Mouse (Mus musculus) hindbrain, embryonic 11.5 days (tissue): ENCODE results near the gene Serpina3k. TPM values are rescaled to one million over a fixed set of nuclear protein-coding genes. Genes with fewer than 3 reads are reported as not detected.
A peak's percentile ranks its signal among the peaks of the same experiment; 100 is the strongest.
"Not testable (repeated sequence)": the region's sequence is repeated elsewhere in the genome, so short reads cannot be mapped to it uniquely, and the experiment has no call there.

Experiments
- ATAC-seq: fragments of 200-750 bp; cut with Nextera tagmentation; 2 replicates; pipeline ENCODE4 v1.8.0; 2017; ENCODE audit warnings: mild to moderate bottlenecking, moderate TSS enrichment, moderate library complexity; ENCODE audit not compliant: low FRiP score
- DNase-seq: peaks from one replicate; pipeline ENCODE4 v3.0.0-alpha.2; 2015; ENCODE audit warnings: low spot score
- H3K27ac ChIP-seq: fragments of 300-500 bp; sonication (generic); 2 replicates; pipeline ENCODE4 v1.5.1; 2014; ENCODE audit warnings: mild to moderate bottlenecking, low read depth, low read length
- H3K27me3 ChIP-seq: fragments of 300-500 bp; sonication (generic); 2 replicates; pipeline ENCODE4 v1.6.1; 2014; ENCODE audit warnings: mild to moderate bottlenecking, low read length, moderate library complexity, mixed read lengths; ENCODE audit not compliant: control insufficient read depth, insufficient read depth
- H3K36me3 ChIP-seq: fragments of 300-500 bp; sonication (generic); 2 replicates; pipeline ENCODE4 v1.6.1; 2014; ENCODE audit warnings: mild to moderate bottlenecking, low read length, moderate library complexity, mixed read lengths; ENCODE audit not compliant: control insufficient read depth, insufficient read depth
- H3K4me1 ChIP-seq: fragments of 300-500 bp; sonication (generic); replicated peaks from 2 replicates; pipeline ENCODE4 v1.6.1; 2014; ENCODE audit warnings: low read length, mixed read lengths; ENCODE audit not compliant: control insufficient read depth, insufficient read depth
- H3K4me2 ChIP-seq: fragments of 300-500 bp; sonication (generic); replicated peaks from 2 replicates; pipeline ENCODE4 v1.6.1; 2014; ENCODE audit warnings: mild to moderate bottlenecking, low read depth, low read length
- H3K4me3 ChIP-seq: fragments of 300-500 bp; sonication (generic); 2 replicates; pipeline ENCODE4 v1.5.1; 2014; ENCODE audit warnings: low read depth, low read length
- H3K9ac ChIP-seq: fragments of 300-500 bp; sonication (generic); 2 replicates; pipeline ENCODE4 v1.6.1; 2014; ENCODE audit warnings: low read depth, low read length
- H3K9me3 ChIP-seq: fragments of 300-500 bp; sonication (generic); 2 replicates; pipeline ENCODE4 v1.6.1; 2016; ENCODE audit warnings: low read length; ENCODE audit not compliant: control insufficient read depth
- WGBS: fragments of 180-500 bp; shearing (Covaris S2); extraction: QIAGEN DNeasy Blood & Tissue Kit; methylation state at CpG from one replicate; pipeline ENCODE4 v1.1.7; 2014; 5-methylcytosine and 5-hydroxymethylcytosine counted together
- polyA plus RNA-seq: library from polyadenylated mRNA; unstranded; fragments of >200 nt; fragmentation: Nextera tagmentation; extraction: Ambion mirVana; gene quantifications from 2 replicates; pipeline ENCODE4 v1.2.1, GENCODE M21; 2014

The Serpina3k gene
- polyA plus RNA-seq, 1 experiment from 2014 or later = not detected

DNA sequence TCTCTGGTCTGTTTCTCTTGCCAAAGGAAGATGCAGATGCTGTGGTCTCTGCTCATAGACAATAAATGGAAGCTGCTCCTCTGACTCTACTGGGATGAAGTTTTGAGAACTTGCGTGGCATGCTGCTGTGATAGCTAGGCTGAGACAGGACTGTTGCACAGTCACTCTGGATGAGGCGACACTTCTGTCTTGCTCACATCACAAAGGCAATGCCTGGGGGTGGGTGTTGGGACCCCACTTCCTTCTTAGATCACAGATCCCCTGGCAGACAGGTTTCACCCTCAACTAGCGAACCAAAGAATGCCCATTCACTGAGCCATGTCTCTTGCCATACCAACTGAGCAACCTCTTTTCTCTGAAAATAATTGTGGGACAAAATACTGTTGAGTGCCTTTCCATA, 419 bp downstream of the Serpina3k start:
- DNase-seq (no peak), ATAC-seq (no peak)
- H3K9ac ChIP-seq = no peak overlapping the region
- no peaks in the 10 kb centered on the region for H3K36me3 ChIP-seq
- no peaks in the 10 kb centered on the region for H3K27me3 ChIP-seq
- H3K4me1 ChIP-seq = no peaks in the 10 kb centered on the region
- H3K4me3 ChIP-seq = no peak overlapping the region
- H3K9me3 ChIP-seq = no peaks in the 10 kb centered on the region
- no peak overlapping the region for H3K27ac ChIP-seq
- no peak overlapping the region for H3K4me2 ChIP-seq
- 92% methylated on average over 3 of the region's 3 CpGs for WGBS

DNA sequence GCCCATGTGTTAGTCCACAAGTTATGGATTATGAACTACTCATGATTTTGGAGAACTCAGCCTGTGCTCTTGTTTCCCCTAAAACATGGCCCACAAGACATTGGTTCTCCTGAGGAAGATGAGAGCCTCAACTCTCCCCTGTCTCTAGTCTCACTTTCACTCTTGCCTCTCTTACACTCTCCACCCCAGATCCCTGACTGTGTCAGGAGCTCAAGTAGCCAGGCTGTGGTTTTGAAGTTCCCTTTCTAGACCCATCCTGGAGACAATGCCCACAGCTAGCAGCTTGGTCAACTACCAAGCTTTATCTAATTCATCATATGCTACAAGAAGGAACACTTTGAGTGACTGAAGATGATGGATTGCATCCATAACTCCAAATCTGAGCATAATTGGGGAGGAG, 4.2 kb downstream of the Serpina3k start:
- not testable (repeated sequence) for DNase-seq, H3K4me3 ChIP-seq, H3K27me3 ChIP-seq, H3K4me2 ChIP-seq, H3K9me3 ChIP-seq, H3K36me3 ChIP-seq, ATAC-seq, H3K4me1 ChIP-seq, H3K9ac ChIP-seq, H3K27ac ChIP-seq

DNA sequence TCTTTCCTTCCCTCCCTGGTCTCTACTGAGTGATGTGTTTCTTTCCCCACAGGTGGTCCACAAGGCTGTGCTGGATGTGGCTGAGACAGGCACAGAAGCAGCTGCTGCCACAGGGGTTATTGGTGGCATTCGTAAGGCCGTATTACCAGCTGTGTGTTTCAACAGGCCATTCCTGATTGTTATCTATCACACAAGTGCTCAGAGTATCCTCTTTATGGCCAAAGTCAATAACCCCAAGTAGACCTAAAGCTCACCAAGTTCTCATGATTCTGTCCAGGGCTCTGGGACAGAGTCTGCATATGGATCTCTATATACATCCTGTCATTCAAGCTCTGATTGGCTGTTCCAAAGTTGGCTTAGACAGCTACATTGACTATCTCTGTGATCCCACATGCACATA, 6.9 kb downstream of the Serpina3k start:
- WGBS = 65% methylated on average over 2 of the region's 2 CpGs

DNA sequence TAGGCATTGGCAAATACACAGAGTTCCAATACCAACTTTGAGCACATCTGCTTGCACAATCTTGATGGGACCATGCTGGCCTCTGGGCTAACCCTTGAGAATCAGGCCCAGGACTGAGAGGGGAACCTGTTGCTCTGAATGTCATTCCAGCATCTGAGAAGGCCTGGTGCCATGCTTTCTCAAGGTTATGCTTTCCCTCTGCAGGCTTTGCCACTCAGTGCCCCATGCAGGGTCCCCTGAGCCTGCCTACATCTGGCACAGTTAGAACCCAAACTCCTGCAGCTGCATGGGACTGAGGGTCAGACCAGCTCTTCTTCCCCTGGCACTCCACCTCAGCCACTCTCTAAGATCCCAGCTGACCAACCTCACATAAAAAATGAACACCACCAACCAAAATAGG, 7.4 kb downstream of the Serpina3k start:
- no peak for ATAC-seq

More for the DNA sequence above, 6.9 kb downstream of the Serpina3k start:
- H3K4me3 ChIP-seq = no peak overlapping the region
- no peak overlapping the region for H3K27ac ChIP-seq
- H3K36me3 ChIP-seq = no peaks in the 10 kb centered on the region
- H3K9ac ChIP-seq = no peak overlapping the region
- no peaks in the 10 kb centered on the region for H3K9me3 ChIP-seq
- no peak for DNase-seq
- H3K27me3 ChIP-seq = no peaks in the 10 kb centered on the region
- H3K4me1 ChIP-seq = no peaks in the 10 kb centered on the region
- ATAC-seq = no peak
- no peak overlapping the region for H3K4me2 ChIP-seq

DNA sequence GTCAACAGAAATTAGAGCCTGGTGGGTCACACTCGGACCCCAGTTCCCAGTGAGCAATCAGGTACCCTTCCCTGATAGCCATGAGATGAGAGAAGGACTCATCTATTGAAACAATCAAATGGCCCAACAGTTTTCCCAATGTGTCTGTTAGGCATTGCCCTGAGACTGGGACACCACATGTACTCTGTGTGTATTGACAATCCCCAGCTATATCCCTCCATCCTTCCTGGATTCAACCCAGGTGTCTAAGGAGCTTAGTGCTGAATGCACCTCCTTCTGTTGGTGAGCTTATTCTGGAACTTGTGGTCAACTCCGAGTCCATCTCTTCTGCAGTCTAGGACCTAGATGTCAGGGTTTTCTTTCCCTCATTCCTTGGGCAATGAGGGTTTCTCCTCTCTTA, 8.8 kb downstream of the Serpina3k start:
- Histone ChIP-seq H3K9ac (no peak overlapping the region), H3K4me3 (no peak overlapping the region), H3K36me3 (no peaks in the 10 kb centered on the region), H3K4me1 (no peaks in the 10 kb centered on the region), H3K4me2 (no peak overlapping the region), H3K27ac (no peak overlapping the region), H3K9me3 (no peaks in the 10 kb centered on the region), H3K27me3 (no peaks in the 10 kb centered on the region)
- DNase-seq (no peak), ATAC-seq (no peak)
- WGBS = 83% methylated on average over 2 of the region's 2 CpGs

More for the DNA sequence above, 7.4 kb downstream of the Serpina3k start:
- H3K4me2 ChIP-seq = no peak overlapping the region
- no peak for DNase-seq
- H3K9me3 ChIP-seq = no peaks in the 10 kb centered on the region
- no peaks in the 10 kb centered on the region for H3K27me3 ChIP-seq
- H3K36me3 ChIP-seq = no peaks in the 10 kb centered on the region
- H3K27ac ChIP-seq = no peak overlapping the region
- H3K4me1 ChIP-seq = no peaks in the 10 kb centered on the region
- H3K4me3 ChIP-seq = no peak overlapping the region
- no peak overlapping the region for H3K9ac ChIP-seq

DNA sequence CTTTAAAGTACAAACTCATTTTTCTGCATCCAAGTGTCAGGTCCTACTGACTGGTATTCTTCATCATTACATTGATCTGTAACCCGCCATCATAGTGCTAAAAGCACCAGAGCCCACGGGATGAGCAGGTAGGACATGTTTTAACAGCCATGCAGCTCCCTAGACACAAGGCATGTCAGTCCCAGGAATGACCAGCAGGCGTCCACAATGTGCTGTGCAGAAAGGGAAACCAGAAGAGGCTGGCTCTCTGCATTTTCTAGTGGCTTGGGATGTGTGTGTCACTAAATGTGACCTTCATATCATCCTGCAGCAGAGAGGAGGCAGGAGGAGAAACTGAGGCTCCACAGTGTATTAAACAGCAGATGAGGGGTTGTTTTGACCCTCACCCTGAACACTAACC, 13.5 kb downstream of the Serpina3k start:
- not testable (repeated sequence) for H3K27me3 ChIP-seq, H3K36me3 ChIP-seq, H3K27ac ChIP-seq, H3K4me2 ChIP-seq, H3K4me1 ChIP-seq, ATAC-seq, H3K9ac ChIP-seq, H3K4me3 ChIP-seq, H3K9me3 ChIP-seq
- DNase-seq = peak; percentile 39
- WGBS = 44% methylated on average over 3 of the region's 3 CpGs

DNA sequence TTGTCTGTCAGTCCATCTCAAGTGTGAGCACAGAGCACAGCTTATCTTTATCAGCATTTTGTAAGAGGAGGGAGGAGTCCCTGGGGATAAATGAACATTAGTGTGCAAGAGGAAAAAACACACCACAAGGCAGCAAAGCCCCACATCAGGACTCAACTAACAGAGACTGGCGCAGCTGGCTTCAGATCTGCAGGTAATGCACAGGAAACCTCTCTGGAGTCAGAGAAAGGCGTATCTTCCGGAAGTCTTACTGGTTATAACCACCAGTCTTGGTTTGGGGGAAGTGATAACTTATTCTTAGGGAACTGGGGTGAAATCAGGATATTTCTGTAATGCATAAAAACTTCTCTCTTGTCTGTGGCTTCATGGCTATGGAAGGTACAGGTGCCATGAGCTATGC, 17.7 kb downstream of the Serpina3k start:
- H3K27ac ChIP-seq = no peak overlapping the region
- no peak overlapping the region for H3K4me3 ChIP-seq
- H3K36me3 ChIP-seq = no peaks in the 10 kb centered on the region
- no peaks in the 10 kb centered on the region for H3K9me3 ChIP-seq
- no peak overlapping the region for H3K9ac ChIP-seq
- DNase-seq (no peak), ATAC-seq (no peak)
- no peak overlapping the region for H3K4me2 ChIP-seq
- no peaks in the 10 kb centered on the region for H3K27me3 ChIP-seq
- WGBS = 81% methylated on average over 3 of the region's 3 CpGs
- no peaks in the 10 kb centered on the region for H3K4me1 ChIP-seq

DNA sequence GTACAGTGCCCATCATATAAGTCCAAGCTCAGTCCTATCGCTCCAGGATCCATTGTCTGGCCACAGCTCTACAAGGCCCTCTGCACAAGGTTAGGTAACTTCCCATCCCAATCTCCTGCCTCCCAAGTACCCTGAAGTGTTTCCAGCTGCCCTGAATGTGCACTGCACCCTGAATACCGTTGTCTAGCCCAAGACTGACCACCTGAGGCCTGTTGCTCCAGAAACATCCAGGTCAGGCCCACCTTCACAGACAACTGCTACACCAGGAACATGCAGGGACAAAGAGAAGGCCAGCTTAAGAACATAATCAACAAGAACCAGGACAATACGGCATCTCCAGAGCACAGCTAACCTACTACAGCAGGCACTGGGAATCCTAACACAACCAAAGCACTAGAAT, 31.7 kb downstream of the Serpina3k start:
- H3K4me1 ChIP-seq = no peaks in the 10 kb centered on the region
- H3K36me3 ChIP-seq = no peaks in the 10 kb centered on the region
- ATAC-seq (no peak), DNase-seq (no peak)
- H3K27me3 ChIP-seq = no peaks in the 10 kb centered on the region
- no peak overlapping the region for H3K9ac ChIP-seq
- no peak overlapping the region for H3K4me3 ChIP-seq
- no peak overlapping the region for H3K27ac ChIP-seq
- 85% methylated on average over 3 of the region's 3 CpGs for WGBS
- H3K4me2 ChIP-seq = no peak overlapping the region
- no peaks in the 10 kb centered on the region for H3K9me3 ChIP-seq

DNA sequence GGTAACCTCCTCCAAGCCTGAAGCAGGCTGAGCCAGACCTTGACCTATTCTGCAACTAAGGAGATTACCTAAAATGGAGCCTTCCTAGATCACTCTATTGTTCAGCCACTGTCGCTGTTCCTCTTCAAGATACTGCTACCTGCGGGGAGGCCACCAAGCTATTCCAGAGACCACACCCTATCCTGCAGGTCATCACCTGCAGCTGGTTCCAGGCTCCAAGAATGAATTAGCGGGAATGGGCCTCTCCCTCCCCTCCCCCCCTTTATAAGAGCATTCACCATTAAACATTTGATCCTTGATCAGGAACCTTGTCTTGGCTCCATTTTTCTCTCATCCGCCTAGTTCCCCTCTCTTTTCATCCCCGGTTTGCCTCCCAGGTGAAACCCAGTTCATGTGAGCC, 38.9 kb downstream of the Serpina3k start:
- H3K27me3 ChIP-seq, H3K4me3 ChIP-seq, DNase-seq, H3K36me3 ChIP-seq, ATAC-seq, H3K27ac ChIP-seq, H3K4me2 ChIP-seq, H3K9ac ChIP-seq, H3K4me1 ChIP-seq, H3K9me3 ChIP-seq: not testable (repeated sequence)
- 74% methylated on average over 5 of the region's 5 CpGs for WGBS
